Mouse (Mus musculus) spleen, adult 18-20 months (tissue): ENCODE data around the gene Tlnrd1.

ENCODE experiments used
- DNase-seq, 2 experiments: peaks; one replicate each; pipeline ENCODE4 v3.0.0; 2022; ENCODE audit warnings: mixed read lengths in 2 of 2

The Tlnrd1 gene

DNA sequence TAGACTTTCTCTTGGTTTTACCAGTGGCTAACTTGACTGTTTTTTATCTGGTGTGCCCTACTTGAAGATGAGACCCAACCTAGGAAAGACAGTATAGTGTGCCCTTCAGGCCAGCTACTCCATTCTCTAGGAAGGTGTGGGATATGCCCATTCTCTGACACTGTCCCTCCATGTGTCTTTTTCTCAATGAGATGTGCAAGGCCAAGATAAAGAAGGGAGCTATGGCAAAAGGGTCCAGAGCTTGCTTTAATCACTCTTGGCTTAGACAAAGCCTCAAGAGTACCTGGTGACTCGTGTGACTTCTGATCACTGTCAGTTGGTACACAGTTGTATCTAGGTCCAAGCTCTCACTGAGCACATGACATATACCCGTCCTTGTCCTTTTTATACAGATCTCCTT is 44.0 kb downstream of the Tlnrd1 start:
- no peak for DNase-seq

- DNase-seq = no peak
These were observed 45.4 kb downstream of the Tlnrd1 start for GRCm38 (mm10) chr7:83838525-83839224.
